ENCODE assay signal across 11 mouse cellular contexts in the genomic region with DNA sequence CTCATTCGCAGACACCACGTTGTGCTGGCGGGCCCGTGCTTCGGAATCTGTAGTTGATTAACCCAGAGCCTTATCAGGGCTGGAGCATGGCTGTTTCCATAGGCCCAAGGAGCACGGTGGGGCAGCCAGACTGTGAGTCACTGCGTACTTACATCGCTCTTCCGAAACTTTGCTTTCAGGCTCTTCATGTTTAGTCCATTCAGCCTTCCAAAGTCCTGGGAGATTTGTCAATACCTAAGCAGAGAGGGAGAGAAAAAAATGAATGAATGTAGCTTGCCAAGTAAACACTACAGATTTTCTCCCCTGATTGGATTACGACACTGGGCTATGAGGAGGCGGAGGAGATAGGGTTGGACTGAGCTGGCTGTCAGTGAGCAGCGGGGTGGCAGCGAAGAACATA. TPM values are rescaled to one million over a fixed set of nuclear protein-coding genes. Genes with fewer than 3 reads are reported as not detected.
A peak's percentile ranks its signal among the peaks of the same experiment; 100 is the strongest.
DNase-seq lines count a peak whose midpoint lies in the region; ATAC-seq lines count a peak whose summit lies in the region.
"Had no signal": no experiment of that assay in that cellular context is flagged by ENCODE, and none has a peak within 500 bp of the region (broad histone marks: within the 10 kb centered on the region; RNA-seq: fewer than 3 reads in every experiment).

No protein-coding gene starts in this region.

- H3K27me3 ChIP-seq in forebrain, embryonic 16.5 days (replicated peaks; ENCODE audit: control insufficient read depth, insufficient read depth, low read length), result no peaks in the 10 kb centered on the region
- no peaks in the 10 kb centered on the region for H3K27me3 ChIP-seq in forebrain, embryonic 11.5 days (ENCODE audit: control insufficient read depth, insufficient read depth, low read length)
- no peaks in the 10 kb centered on the region for H3K27me3 ChIP-seq in liver, embryonic 12.5 days (replicated peaks)
- no peaks in the 10 kb centered on the region for H3K27me3 ChIP-seq in stomach, embryonic 16.5 days (ENCODE audit: control insufficient read depth, insufficient read depth, low read length)

- H3K9ac ChIP-seq in forebrain, embryonic 16.5 days (replicated peaks; ENCODE audit: low read depth, low read length), result no peak overlapping the region
- no peak overlapping the region for H3K9ac ChIP-seq in forebrain, embryonic 11.5 days (ENCODE audit: low read length)
- H3K9ac ChIP-seq in liver, embryonic 12.5 days, result no peak overlapping the region
- no peak overlapping the region for H3K9ac ChIP-seq in stomach, embryonic 16.5 days (ENCODE audit: low read length)

- no peak overlapping the region for H3K4me2 ChIP-seq in forebrain, embryonic 16.5 days (ENCODE audit: low read length)
- H3K4me2 ChIP-seq in forebrain, embryonic 11.5 days (ENCODE audit: low read depth, low read length, severe bottlenecking), result no peak overlapping the region
- 0 out of 2 replicates have a peak overlapping the region, but pooled peaks have one; percentile 25 for H3K4me2 ChIP-seq in liver, embryonic 12.5 days
- H3K4me2 ChIP-seq in stomach, embryonic 16.5 days (ENCODE audit: low read depth, low read length), result peak overlapping the region; percentile 28

- H3K9me3 ChIP-seq in forebrain, embryonic 16.5 days (ENCODE audit: control insufficient read depth, low read length), result no peaks in the 10 kb centered on the region
- H3K9me3 ChIP-seq in forebrain, embryonic 11.5 days (ENCODE audit: control insufficient read depth, low read length), result no peaks in the 10 kb centered on the region
- H3K9me3 ChIP-seq in liver, embryonic 12.5 days (replicated peaks), result no peaks in the 10 kb centered on the region
- no peaks in the 10 kb centered on the region for H3K9me3 ChIP-seq in stomach, embryonic 16.5 days (replicated peaks; ENCODE audit: control insufficient read depth, low read length)

- H3K4me3 ChIP-seq in forebrain, embryonic 16.5 days (replicated peaks; ENCODE audit: low read length), result no peak overlapping the region
- H3K4me3 ChIP-seq in forebrain, embryonic 11.5 days (ENCODE audit: low read depth, low read length), result no peak overlapping the region
- H3K4me3 ChIP-seq in liver, embryonic 12.5 days, result no peak overlapping the region
- H3K4me3 ChIP-seq in stomach, embryonic 16.5 days (replicated peaks; ENCODE audit: low read length), result no peak overlapping the region

- whole genome bisulfite sequencing in forebrain, embryonic 16.5 days, result 64% methylated on average over 13 of the region's 13 CpGs
- WGBS in forebrain, embryonic 11.5 days, result 83% methylated on average over 13 of the region's 13 CpGs
- WGBS in liver, embryonic 12.5 days (ENCODE audit: insufficient replicate concordance), result 56% methylated on average over 13 of the region's 13 CpGs
- WGBS in stomach, embryonic 16.5 days, result 57% methylated on average over 13 of the region's 13 CpGs

- H3K36me3 ChIP-seq in forebrain, embryonic 16.5 days (ENCODE audit: control insufficient read depth, insufficient read depth), result no peaks in the 10 kb centered on the region; the same call in 1 of the 2 replicates
- H3K36me3 ChIP-seq in forebrain, embryonic 11.5 days (ENCODE audit: control insufficient read depth, insufficient read depth, low read length), result no peaks in the 10 kb centered on the region; the same call in 1 of the 2 replicates
- no peaks in the 10 kb centered on the region for H3K36me3 ChIP-seq in liver, embryonic 12.5 days
- no peaks in the 10 kb centered on the region for H3K36me3 ChIP-seq in stomach, embryonic 16.5 days (ENCODE audit: control insufficient read depth, insufficient read depth, low read length)

- peak; percentile 31; the same call in 1 of the 2 replicates for ATAC-seq in forebrain, embryonic 16.5 days
- no peak for ATAC-seq in forebrain, embryonic 11.5 days (replicated peaks; ENCODE audit: low FRiP score)
- peak; percentile 68 for ATAC-seq in liver, embryonic 12.5 days
- peak; percentile 88 for ATAC-seq in stomach, embryonic 16.5 days (ENCODE audit: insufficient read depth, low FRiP score)

- peak overlapping the region; percentile 42 for H3K27ac ChIP-seq in forebrain, embryonic 16.5 days (ENCODE audit: low read length)
- H3K27ac ChIP-seq in forebrain, embryonic 11.5 days (ENCODE audit: low read depth, low read length), result no peak overlapping the region
- H3K27ac ChIP-seq in liver, embryonic 12.5 days, result peak overlapping the region; percentile 54
- H3K27ac ChIP-seq in stomach, embryonic 16.5 days (ENCODE audit: low read length), result peak overlapping the region; percentile 5

- peaks cover 38% of the 10 kb centered on the region for H3K4me1 ChIP-seq in forebrain, embryonic 16.5 days (replicated peaks; ENCODE audit: control insufficient read depth, insufficient read depth, low read length)
- no peaks in the 10 kb centered on the region; the same call in 1 of the 2 replicates for H3K4me1 ChIP-seq in forebrain, embryonic 11.5 days (replicated peaks; ENCODE audit: control insufficient read depth, insufficient read depth, low read length)
- H3K4me1 ChIP-seq in liver, embryonic 12.5 days, result peaks cover 29% of the 10 kb centered on the region; the same call in 1 of the 2 replicates
- peaks cover 27% of the 10 kb centered on the region for H3K4me1 ChIP-seq in stomach, embryonic 16.5 days (ENCODE audit: control insufficient read depth, insufficient read depth, low read length)

- DNase-seq in forebrain, embryonic 11.5 days (ENCODE audit: low spot score), result no peak
- peak; percentile 23 for DNase-seq in ovary, postnatal 36 days (ENCODE audit: low spot score)
- DNase-seq in ovary, postnatal 10 days (ENCODE audit: low spot score), result no peak
- no peak for DNase-seq in layer of hippocampus, adult 18-20 months (ENCODE audit: low spot score in 2 of 2)
- no peak for DNase-seq in spleen, adult 18-20 months
- DNase-seq: adrenal gland, adult 8-10 months; cerebellum, postnatal 36 days; gastrocnemius, postnatal 36 days had no signal

RNA-seq across cellular contexts. Expression of gene Rai14, which starts 24.2 kb away (rescaled TPM):
- 33.3 and 40.0 TPM in 2 replicates for polyA plus RNA-seq in forebrain, embryonic 16.5 days (2015; fragmentation: Nextera tagmentation; extraction: Ambion mirVana)
- 58.2 and 61.5 TPM in 2 replicates for polyA plus RNA-seq in forebrain, embryonic 11.5 days (2014; fragmentation: Nextera tagmentation; extraction: Ambion mirVana)
- polyA plus RNA-seq in liver, embryonic 12.5 days (2016; fragmentation: Nextera tagmentation; extraction: Ambion mirVana), result 9.2 and 9.7 TPM in 2 replicates
- polyA plus RNA-seq in stomach, embryonic 16.5 days (2015; fragmentation: Nextera tagmentation; extraction: Ambion mirVana), result 21.3 and 21.6 TPM in 2 replicates
- total RNA-seq in layer of hippocampus, adult 18-20 months (2021), result 1 to 10 TPM; 4.8 to 5.1 TPM

Comparison
In these comparisons a context has a peak if more than half of its experiments do, and no peak if none do; other contexts are left out.
1. H3K4me2 ChIP-seq: peak in liver, embryonic 12.5 days (single experiment) and stomach, embryonic 16.5 days (single experiment); none in forebrain, embryonic 16.5 days (single experiment) and forebrain, embryonic 11.5 days (single experiment).